Mouse (Mus musculus) testis, adult 2 months (tissue): ENCODE results near the gene Abr.

Experiments used
- CTCF ChIP-seq: fragments of 200-500 bp; IDR thresholded peaks from 2 replicates; pipeline ENCODE4 v1.5.1; 2012; ENCODE audit warnings: low read depth, mild to moderate bottlenecking, inconsistent platforms, low read length, moderate library complexity; ENCODE audit not compliant: control insufficient read depth, insufficient read depth, insufficient replicate concordance
- POLR2A ChIP-seq: fragments of 200-500 bp; IDR thresholded peaks from 2 replicates; pipeline ENCODE4 v1.6.1; 2012; ENCODE audit warnings: low read depth, mild to moderate bottlenecking, inconsistent platforms, low read length, moderate library complexity; ENCODE audit not compliant: control insufficient read depth

GRCm38 (mm10) chr11:76652838-76653334 lies 30.8 kb upstream of the Abr start:
- no peak for TF ChIP-seq POLR2A
- TF ChIP-seq CTCF, result no peak
